Mouse (Mus musculus) megakaryocyte, embryonic 14.5 days (primary cell): Measurements from ENCODE around the gene Mrpl11.

Experiments used
- FLI1 ChIP-seq: IDR thresholded peaks from 2 replicates; pipeline ENCODE4 v1.6.1; 2012; ENCODE audit warnings: low read length, inconsistent platforms, mixed read lengths
- GATA1 ChIP-seq: IDR thresholded peaks from 3 replicates; pipeline ENCODE4 v1.6.1; 2012; ENCODE audit warnings: mixed read lengths, low read length, inconsistent platforms, borderline replicate concordance

- TF ChIP-seq FLI1 (no peak), GATA1 (no peak)
Observed at GRCm38 (mm10) chr19:4937444-4938310, 24.3 kb upstream of the Mrpl11 start.
